Mouse (Mus musculus): ENCODE data around the gene Foxn2. TPM values are rescaled to one million over a fixed set of nuclear protein-coding genes. Genes with fewer than 3 reads are reported as not detected.

The Foxn2 gene
- polyA plus RNA-seq, 1 experiment = 4.9 TPM

- H3K4me3 ChIP-seq (ENCODE audit: insufficient read depth, poor library complexity, severe bottlenecking) = no peak overlapping the region
These were observed 70.6 kb downstream of the Foxn2 start for GRCm38 (mm10) chr17:88511095-88511551.

GRCm38 (mm10) chr17:88516477-88516876, 76.0 kb downstream of the Foxn2 start:
- Histone ChIP-seq H3K4me3 (ENCODE audit: insufficient read depth, poor library complexity, severe bottlenecking) (no peak overlapping the region), H3K79me2 (ENCODE audit: control insufficient read depth, insufficient read depth) (no peaks in the 10 kb centered on the region), H3K27me3 (ENCODE audit: control insufficient read depth, insufficient read depth, insufficient read length) (no peaks in the 10 kb centered on the region), H3ac (ENCODE audit: control insufficient read depth, insufficient read length, low read depth) (no peak overlapping the region), H3K36me3 (ENCODE audit: control insufficient read depth, insufficient read depth) (no peaks in the 10 kb centered on the region), H3K79me3 (ENCODE audit: low read depth) (no peaks in the 10 kb centered on the region)
- no peak for TF ChIP-seq USF1 (IDR thresholded peaks at IDR 0.05; ENCODE audit: low read depth)
- TF ChIP-seq MAX (IDR thresholded peaks at IDR 0.05) = no peak
- TF ChIP-seq CTCF (IDR thresholded peaks at IDR 0.05; ENCODE audit: control insufficient read depth, insufficient read depth, insufficient read length) = no peak
- TF ChIP-seq FOSL1 (IDR thresholded peaks at IDR 0.05; ENCODE audit: insufficient read depth, low read length, poor library complexity, severe bottlenecking) = no peak

More at GRCm38 (mm10) chr17:88511095-88511551, 70.6 kb downstream of the Foxn2 start:
- H3K36me3 ChIP-seq (ENCODE audit: control insufficient read depth, insufficient read depth) = no peaks in the 10 kb centered on the region
- H3K79me3 ChIP-seq (ENCODE audit: low read depth) = no peaks in the 10 kb centered on the region
- H3ac ChIP-seq (ENCODE audit: control insufficient read depth, insufficient read length, low read depth) = no peak overlapping the region
- no peaks in the 10 kb centered on the region for H3K27me3 ChIP-seq (ENCODE audit: control insufficient read depth, insufficient read depth, insufficient read length)
- TF ChIP-seq MYOG (IDR thresholded peaks at IDR 0.05; ENCODE audit: control insufficient read depth, extremely low read depth, insufficient read length) (no peak), CTCF (IDR thresholded peaks at IDR 0.05; ENCODE audit: control insufficient read depth, insufficient read depth, insufficient read length) (peak; percentile 32)
- H3K79me2 ChIP-seq (ENCODE audit: control insufficient read depth, insufficient read depth) = no peaks in the 10 kb centered on the region

GRCm38 (mm10) chr17:88527781-88528180, 87.3 kb downstream of the Foxn2 start:
- H3K4me3 ChIP-seq (ENCODE audit: insufficient read depth, poor library complexity, severe bottlenecking) = no peak overlapping the region
- H3ac ChIP-seq (ENCODE audit: control insufficient read depth, insufficient read length, low read depth) = no peak overlapping the region
- no peaks in the 10 kb centered on the region for H3K36me3 ChIP-seq (ENCODE audit: control insufficient read depth, insufficient read depth)
- H3K79me2 ChIP-seq (ENCODE audit: control insufficient read depth, insufficient read depth) = peaks cover 16% of the 10 kb centered on the region
- H3K27me3 ChIP-seq (ENCODE audit: control insufficient read depth, insufficient read depth, insufficient read length) = no peaks in the 10 kb centered on the region
- no peaks in the 10 kb centered on the region for H3K79me3 ChIP-seq (ENCODE audit: low read depth)
- no peak for TF ChIP-seq MYOG (IDR thresholded peaks at IDR 0.05; ENCODE audit: control insufficient read depth, extremely low read depth, insufficient read length)

GRCm38 (mm10) chr17:88529519-88530235, 89.2 kb downstream of the Foxn2 start, which contains the start of gene Ppp1r21:
Gene Ppp1r21, plus strand, starts transcription at chr17:88530118.
- Histone ChIP-seq H3K79me2 (ENCODE audit: control insufficient read depth, insufficient read depth) (peaks cover 16% of the 10 kb centered on the region), H3ac (ENCODE audit: control insufficient read depth, insufficient read length, low read depth) (peak within 1 kb of the TSS; percentile 81), H3K79me3 (ENCODE audit: low read depth) (no peaks in the 10 kb centered on the region), H3K4me3 (ENCODE audit: insufficient read depth, poor library complexity, severe bottlenecking) (peak within 1 kb of the TSS; percentile 60), H3K36me3 (ENCODE audit: control insufficient read depth, insufficient read depth) (no peaks in the 10 kb centered on the region), H3K27me3 (ENCODE audit: control insufficient read depth, insufficient read depth, insufficient read length) (no peaks in the 10 kb centered on the region)
- TF ChIP-seq MYOG (IDR thresholded peaks at IDR 0.05; ENCODE audit: control insufficient read depth, extremely low read depth, insufficient read length) (no peak), MAX (IDR thresholded peaks at IDR 0.05) (no peak), CTCF (IDR thresholded peaks at IDR 0.05; ENCODE audit: control insufficient read depth, insufficient read depth, insufficient read length) (no peak), CEBPB (IDR thresholded peaks at IDR 0.05; ENCODE audit: low read depth) (no peak), USF1 (IDR thresholded peaks at IDR 0.05; ENCODE audit: low read depth) (no peak), FOSL1 (IDR thresholded peaks at IDR 0.05; ENCODE audit: insufficient read depth, low read length, poor library complexity, severe bottlenecking) (no peak), MYOD1 (IDR thresholded peaks at IDR 0.05; ENCODE audit: control insufficient read depth, insufficient read length, low read depth) (no peak)

- H3K79me3 ChIP-seq (ENCODE audit: low read depth) = no peaks in the 10 kb centered on the region
- H3K4me3 ChIP-seq (ENCODE audit: insufficient read depth, poor library complexity, severe bottlenecking) = peak overlapping the region; percentile 60
- no peak for TF ChIP-seq FOSL1 (IDR thresholded peaks at IDR 0.05; ENCODE audit: insufficient read depth, low read length, poor library complexity, severe bottlenecking)
- TF ChIP-seq CEBPB (IDR thresholded peaks at IDR 0.05; ENCODE audit: low read depth) = no peak
- TF ChIP-seq MYOD1 (IDR thresholded peaks at IDR 0.05; ENCODE audit: control insufficient read depth, insufficient read length, low read depth) = no peak
- TF ChIP-seq MYOG (IDR thresholded peaks at IDR 0.05; ENCODE audit: control insufficient read depth, extremely low read depth, insufficient read length) = no peak
- TF ChIP-seq USF1 (IDR thresholded peaks at IDR 0.05; ENCODE audit: low read depth) = no peak
- no peak for TF ChIP-seq CTCF (IDR thresholded peaks at IDR 0.05; ENCODE audit: control insufficient read depth, insufficient read depth, insufficient read length)
- no peak for TF ChIP-seq MAX (IDR thresholded peaks at IDR 0.05)
- H3K79me2 ChIP-seq (ENCODE audit: control insufficient read depth, insufficient read depth) = peaks cover 16% of the 10 kb centered on the region
- H3K36me3 ChIP-seq (ENCODE audit: control insufficient read depth, insufficient read depth) = no peaks in the 10 kb centered on the region
- H3ac ChIP-seq (ENCODE audit: control insufficient read depth, insufficient read length, low read depth) = peak overlapping the region; percentile 81
- no peaks in the 10 kb centered on the region for H3K27me3 ChIP-seq (ENCODE audit: control insufficient read depth, insufficient read depth, insufficient read length)
These were observed 89.7 kb downstream of the Foxn2 start for GRCm38 (mm10) chr17:88530236-88530619.

GRCm38 (mm10) chr17:88530667-88531066, 90.2 kb downstream of the Foxn2 start:
- peak overlapping the region; percentile 60 for H3K4me3 ChIP-seq (ENCODE audit: insufficient read depth, poor library complexity, severe bottlenecking)
- no peaks in the 10 kb centered on the region for H3K27me3 ChIP-seq (ENCODE audit: control insufficient read depth, insufficient read depth, insufficient read length)
- H3ac ChIP-seq (ENCODE audit: control insufficient read depth, insufficient read length, low read depth) = peak overlapping the region; percentile 81
- H3K79me3 ChIP-seq (ENCODE audit: low read depth) = no peaks in the 10 kb centered on the region
- H3K79me2 ChIP-seq (ENCODE audit: control insufficient read depth, insufficient read depth) = peaks cover 16% of the 10 kb centered on the region
- TF ChIP-seq FOSL1 (IDR thresholded peaks at IDR 0.05; ENCODE audit: insufficient read depth, low read length, poor library complexity, severe bottlenecking) (no peak), CTCF (IDR thresholded peaks at IDR 0.05; ENCODE audit: control insufficient read depth, insufficient read depth, insufficient read length) (no peak), MYOD1 (IDR thresholded peaks at IDR 0.05; ENCODE audit: control insufficient read depth, insufficient read length, low read depth) (no peak), MAX (IDR thresholded peaks at IDR 0.05) (no peak), MYOG (IDR thresholded peaks at IDR 0.05; ENCODE audit: control insufficient read depth, extremely low read depth, insufficient read length) (no peak), CEBPB (IDR thresholded peaks at IDR 0.05; ENCODE audit: low read depth) (no peak), USF1 (IDR thresholded peaks at IDR 0.05; ENCODE audit: low read depth) (no peak)
- no peaks in the 10 kb centered on the region for H3K36me3 ChIP-seq (ENCODE audit: control insufficient read depth, insufficient read depth)
